Mouse (Mus musculus): ENCODE results near the gene Scarb1. TPM values are rescaled to one million over a fixed set of nuclear protein-coding genes. Genes with fewer than 3 reads are reported as not detected.

Scarb1 gene
- polyA plus RNA-seq, 1 experiment from 2014 or later: 50.8 TPM

DNA sequence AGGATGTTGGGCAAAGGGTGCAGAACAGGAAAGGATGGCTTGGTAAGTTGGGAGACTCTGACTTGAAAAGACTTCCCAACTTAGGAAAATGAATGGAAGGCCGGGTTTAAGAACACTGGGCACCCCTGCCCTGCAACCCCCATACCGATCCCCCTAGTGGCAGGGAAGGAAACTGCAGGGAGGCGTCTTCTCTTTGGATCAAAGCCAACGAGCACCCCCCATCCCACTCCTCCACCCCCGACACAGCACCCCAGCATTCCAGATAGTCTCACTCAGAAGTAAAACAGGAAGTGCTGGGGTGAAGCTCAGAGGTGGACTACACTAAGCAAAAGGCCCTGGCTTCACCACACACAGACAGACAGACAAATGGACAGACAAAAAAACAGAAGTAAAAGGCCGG is 62.6 kb downstream of the Scarb1 start:
- 26% methylated on average over 6 of the region's 6 CpGs for WGBS
- ATAC-seq (replicated peaks; ENCODE audit: low FRiP score, low TSS enrichment, low read depth) (no peak), DNase-seq (ENCODE audit: low spot score) (peak; percentile 66)
- H3K9ac ChIP-seq (ENCODE audit: low read length): no peak overlapping the region
- H3K27me3 ChIP-seq (replicated peaks; ENCODE audit: control insufficient read depth, insufficient read depth, low read length): no peaks in the 10 kb centered on the region
- peaks cover 4% of the 10 kb centered on the region; the same call in 1 of the 2 replicates for H3K4me1 ChIP-seq (replicated peaks; ENCODE audit: control insufficient read depth, insufficient read depth, low read length)
- H3K4me2 ChIP-seq (ENCODE audit: low read length): no peak overlapping the region
- H3K4me3 ChIP-seq (ENCODE audit: low read depth, low read length): no peak overlapping the region
- no peak overlapping the region for H3K27ac ChIP-seq (ENCODE audit: low read depth)
- no peaks in the 10 kb centered on the region for H3K9me3 ChIP-seq (ENCODE audit: control insufficient read depth, low read length)
- peaks cover 13% of the 10 kb centered on the region for H3K36me3 ChIP-seq (ENCODE audit: control insufficient read depth, insufficient read depth, low read length)

DNA sequence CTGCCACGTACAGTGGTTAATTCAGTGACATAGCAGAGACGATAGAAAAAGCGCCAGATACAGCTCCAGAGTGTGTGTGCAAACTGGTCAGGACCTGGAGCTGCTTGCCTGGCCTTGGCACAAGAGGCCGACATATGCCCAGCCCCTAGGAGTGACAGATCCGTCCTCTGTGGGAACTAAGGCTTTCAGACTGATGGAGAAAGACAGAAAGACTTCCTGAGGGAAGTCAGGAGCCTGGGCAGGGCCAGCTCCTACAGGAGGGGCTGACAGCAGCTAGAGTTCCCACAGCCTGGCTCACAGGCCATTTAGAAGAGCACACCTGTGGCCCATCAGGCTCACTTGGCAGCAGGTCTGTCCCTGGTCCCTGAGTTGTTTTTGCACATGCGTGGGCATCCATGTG is 63.6 kb downstream of the Scarb1 start:
- ATAC-seq (replicated peaks; ENCODE audit: low FRiP score, low TSS enrichment, low read depth): no peak
- H3K4me1 ChIP-seq (replicated peaks; ENCODE audit: control insufficient read depth, insufficient read depth, low read length): peaks cover 4% of the 10 kb centered on the region; the same call in 1 of the 2 replicates

GRCm38 (mm10) chr5:125276765-125277164 is 64.1 kb downstream of the Scarb1 start:
- no peak for ATAC-seq (replicated peaks; ENCODE audit: low FRiP score, low TSS enrichment, low read depth)
- Histone ChIP-seq H3K4me1 (replicated peaks; ENCODE audit: control insufficient read depth, insufficient read depth, low read length) (peaks cover 4% of the 10 kb centered on the region; the same call in 1 of the 2 replicates), H3K36me3 (ENCODE audit: control insufficient read depth, insufficient read depth, low read length) (peaks cover 13% of the 10 kb centered on the region), H3K9me3 (ENCODE audit: control insufficient read depth, low read length) (no peaks in the 10 kb centered on the region), H3K4me2 (ENCODE audit: low read length) (no peak overlapping the region), H3K4me3 (ENCODE audit: low read depth, low read length) (no peak overlapping the region), H3K27ac (ENCODE audit: low read depth) (no peak overlapping the region), H3K27me3 (replicated peaks; ENCODE audit: control insufficient read depth, insufficient read depth, low read length) (no peaks in the 10 kb centered on the region), H3K9ac (ENCODE audit: low read length) (no peak overlapping the region)
- WGBS: 88% methylated on average over 4 of the region's 4 CpGs
- no peak for DNase-seq (ENCODE audit: low spot score)

More for the DNA sequence above, 63.6 kb downstream of the Scarb1 start:
- peaks cover 13% of the 10 kb centered on the region for H3K36me3 ChIP-seq (ENCODE audit: control insufficient read depth, insufficient read depth, low read length)
- H3K9me3 ChIP-seq (ENCODE audit: control insufficient read depth, low read length): no peaks in the 10 kb centered on the region
- no peak overlapping the region for H3K27ac ChIP-seq (ENCODE audit: low read depth)
- H3K4me3 ChIP-seq (ENCODE audit: low read depth, low read length): no peak overlapping the region
- 85% methylated on average over 6 of the region's 6 CpGs for WGBS
- DNase-seq (ENCODE audit: low spot score): no peak
- no peak overlapping the region for H3K4me2 ChIP-seq (ENCODE audit: low read length)
- H3K9ac ChIP-seq (ENCODE audit: low read length): no peak overlapping the region
- no peaks in the 10 kb centered on the region for H3K27me3 ChIP-seq (replicated peaks; ENCODE audit: control insufficient read depth, insufficient read depth, low read length)

- peaks cover 13% of the 10 kb centered on the region for H3K36me3 ChIP-seq (ENCODE audit: control insufficient read depth, insufficient read depth, low read length)
- ATAC-seq (replicated peaks; ENCODE audit: low FRiP score, low TSS enrichment, low read depth) (no peak), DNase-seq (ENCODE audit: low spot score) (no peak)
- no peak overlapping the region for H3K4me3 ChIP-seq (ENCODE audit: low read depth, low read length)
- H3K9me3 ChIP-seq (ENCODE audit: control insufficient read depth, low read length): no peaks in the 10 kb centered on the region
- peaks cover 4% of the 10 kb centered on the region; the same call in 1 of the 2 replicates for H3K4me1 ChIP-seq (replicated peaks; ENCODE audit: control insufficient read depth, insufficient read depth, low read length)
- H3K4me2 ChIP-seq (ENCODE audit: low read length): no peak overlapping the region
- 51% methylated on average over 8 of the region's 8 CpGs for WGBS
- no peak overlapping the region for H3K9ac ChIP-seq (ENCODE audit: low read length)
- no peaks in the 10 kb centered on the region for H3K27me3 ChIP-seq (replicated peaks; ENCODE audit: control insufficient read depth, insufficient read depth, low read length)
- H3K27ac ChIP-seq (ENCODE audit: low read depth): no peak overlapping the region; the same call in 1 of the 2 replicates
Observed at GRCm38 (mm10) chr5:125275315-125275714, 65.6 kb downstream of the Scarb1 start.

GRCm38 (mm10) chr5:125274773-125275172 is 66.1 kb downstream of the Scarb1 start:
- H3K4me1 ChIP-seq (replicated peaks; ENCODE audit: control insufficient read depth, insufficient read depth, low read length): peaks cover 4% of the 10 kb centered on the region; the same call in 1 of the 2 replicates
- H3K9ac ChIP-seq (ENCODE audit: low read length): no peak overlapping the region
- no peaks in the 10 kb centered on the region for H3K9me3 ChIP-seq (ENCODE audit: control insufficient read depth, low read length)
- ATAC-seq (replicated peaks; ENCODE audit: low FRiP score, low TSS enrichment, low read depth) (no peak), DNase-seq (ENCODE audit: low spot score) (no peak)
- 79% methylated on average over 3 of the region's 3 CpGs for WGBS
- no peaks in the 10 kb centered on the region for H3K27me3 ChIP-seq (replicated peaks; ENCODE audit: control insufficient read depth, insufficient read depth, low read length)
- H3K36me3 ChIP-seq (ENCODE audit: control insufficient read depth, insufficient read depth, low read length): peaks cover 13% of the 10 kb centered on the region
- H3K4me3 ChIP-seq (ENCODE audit: low read depth, low read length): no peak overlapping the region
- H3K4me2 ChIP-seq (ENCODE audit: low read length): no peak overlapping the region
- H3K27ac ChIP-seq (ENCODE audit: low read depth): no peak overlapping the region

- 78% methylated on average over 2 of the region's 2 CpGs for WGBS
- 0 out of 2 replicates have a peak, but pooled peaks cover 4% of the 10 kb centered on the region for H3K4me1 ChIP-seq (replicated peaks; ENCODE audit: control insufficient read depth, insufficient read depth, low read length)
- H3K4me2 ChIP-seq (ENCODE audit: low read length): no peak overlapping the region
- H3K4me3 ChIP-seq (ENCODE audit: low read depth, low read length): no peak overlapping the region
- peaks cover 13% of the 10 kb centered on the region for H3K36me3 ChIP-seq (ENCODE audit: control insufficient read depth, insufficient read depth, low read length)
- no peak overlapping the region for H3K9ac ChIP-seq (ENCODE audit: low read length)
- no peaks in the 10 kb centered on the region for H3K9me3 ChIP-seq (ENCODE audit: control insufficient read depth, low read length)
- DNase-seq (ENCODE audit: low spot score) (no peak), ATAC-seq (replicated peaks; ENCODE audit: low FRiP score, low TSS enrichment, low read depth) (no peak)
- H3K27ac ChIP-seq (ENCODE audit: low read depth): no peak overlapping the region
- H3K27me3 ChIP-seq (replicated peaks; ENCODE audit: control insufficient read depth, insufficient read depth, low read length): no peaks in the 10 kb centered on the region
Observed at GRCm38 (mm10) chr5:125274182-125274581, 66.7 kb downstream of the Scarb1 start.

GRCm38 (mm10) chr5:125273666-125274109 is 67.2 kb downstream of the Scarb1 start:
- 26% methylated on average over 8 of the region's 8 CpGs for WGBS
- Histone ChIP-seq H3K9me3 (ENCODE audit: control insufficient read depth, low read length) (no peaks in the 10 kb centered on the region), H3K27ac (ENCODE audit: low read depth) (no peak overlapping the region), H3K4me1 (replicated peaks; ENCODE audit: control insufficient read depth, insufficient read depth, low read length) (0 out of 2 replicates have a peak, but pooled peaks cover 4% of the 10 kb centered on the region), H3K4me3 (ENCODE audit: low read depth, low read length) (no peak overlapping the region), H3K9ac (ENCODE audit: low read length) (no peak overlapping the region), H3K4me2 (ENCODE audit: low read length) (no peak overlapping the region), H3K27me3 (replicated peaks; ENCODE audit: control insufficient read depth, insufficient read depth, low read length) (no peaks in the 10 kb centered on the region), H3K36me3 (ENCODE audit: control insufficient read depth, insufficient read depth, low read length) (peaks cover 13% of the 10 kb centered on the region)
- DNase-seq (ENCODE audit: low spot score) (peak; percentile 66), ATAC-seq (replicated peaks; ENCODE audit: low FRiP score, low TSS enrichment, low read depth) (no peak)

GRCm38 (mm10) chr5:125272231-125272988 is 68.5 kb downstream of the Scarb1 start:
- H3K4me2 ChIP-seq (ENCODE audit: low read length): no peak overlapping the region
- H3K9me3 ChIP-seq (ENCODE audit: control insufficient read depth, low read length): no peaks in the 10 kb centered on the region
- no peak overlapping the region for H3K4me3 ChIP-seq (ENCODE audit: low read depth, low read length)
- peaks cover 9% of the 10 kb centered on the region; the same call in 1 of the 2 replicates for H3K4me1 ChIP-seq (replicated peaks; ENCODE audit: control insufficient read depth, insufficient read depth, low read length)
- ATAC-seq (replicated peaks; ENCODE audit: low FRiP score, low TSS enrichment, low read depth) (no peak), DNase-seq (ENCODE audit: low spot score) (no peak)
- no peaks in the 10 kb centered on the region for H3K27me3 ChIP-seq (replicated peaks; ENCODE audit: control insufficient read depth, insufficient read depth, low read length)
- WGBS: 83% methylated on average over 10 of the region's 10 CpGs
- H3K9ac ChIP-seq (ENCODE audit: low read length): no peak overlapping the region
- H3K27ac ChIP-seq (ENCODE audit: low read depth): no peak overlapping the region
- H3K36me3 ChIP-seq (ENCODE audit: control insufficient read depth, insufficient read depth, low read length): peaks cover 10% of the 10 kb centered on the region
